Mouse (Mus musculus) frontal cortex, postnatal 25 days (tissue): ENCODE measurements at regions not wholly inside any gene's neighbourhood (a gene's known extent, or its start where the extent isn't known, plus 50 kb on each side); places are given as distances from the start of the nearest gene placed in this dataset.
"Not testable (repeated sequence)": the region's sequence is repeated elsewhere in the genome, so short reads cannot be mapped to it uniquely, and the experiment has no call there.

Source experiments
- DNase-seq, 2 experiments: peaks; one replicate each; pipeline ENCODE4 v3.0.0; 2022; ENCODE audit warnings: low spot score in 2 of 2

DNA sequence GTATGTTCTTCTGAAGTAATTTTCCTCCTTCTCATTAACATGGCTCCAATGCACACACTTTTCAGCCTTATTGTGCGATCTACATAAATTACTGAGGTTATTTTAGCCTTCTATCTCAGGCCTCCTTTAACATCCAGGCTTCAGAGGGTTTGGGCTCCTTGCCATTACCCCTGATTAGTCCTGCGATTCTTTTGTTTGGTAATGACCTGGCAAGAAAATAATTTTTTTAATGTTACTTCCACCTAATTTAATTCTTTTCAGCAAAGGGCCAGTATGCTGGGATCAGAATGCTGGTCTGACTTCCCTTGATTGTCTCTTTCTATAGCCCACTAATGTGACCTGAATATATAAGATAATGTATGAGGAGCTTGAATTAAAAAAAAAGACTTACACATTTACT, 739.4 kb downstream of the Tbl1xr1 start:
- DNase-seq = no peak

- DNase-seq = no peak
Observed at GRCm38 (mm10) chr3:22826485-22826884, 750.0 kb downstream of the Tbl1xr1 start.

DNA sequence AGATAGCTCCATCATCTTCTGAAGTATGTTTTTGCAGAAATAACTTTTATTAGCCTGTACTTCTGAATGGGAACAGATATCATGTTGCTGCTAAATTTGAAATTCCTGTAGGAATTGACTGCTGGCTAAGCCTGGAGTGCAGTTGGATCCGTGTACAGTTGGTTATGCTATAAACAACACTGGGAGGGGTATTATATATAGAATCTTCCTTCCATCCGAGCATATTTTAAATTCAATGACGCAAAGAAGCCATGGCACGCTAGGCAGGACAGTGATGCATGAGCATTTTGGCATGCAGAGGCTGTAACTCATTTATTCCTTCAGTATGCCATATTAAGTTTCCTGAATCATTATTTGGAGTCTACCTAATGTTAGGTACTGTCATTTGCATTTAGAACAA, 762.5 kb downstream of the Tbl1xr1 start:
- DNase-seq = no peak

DNA sequence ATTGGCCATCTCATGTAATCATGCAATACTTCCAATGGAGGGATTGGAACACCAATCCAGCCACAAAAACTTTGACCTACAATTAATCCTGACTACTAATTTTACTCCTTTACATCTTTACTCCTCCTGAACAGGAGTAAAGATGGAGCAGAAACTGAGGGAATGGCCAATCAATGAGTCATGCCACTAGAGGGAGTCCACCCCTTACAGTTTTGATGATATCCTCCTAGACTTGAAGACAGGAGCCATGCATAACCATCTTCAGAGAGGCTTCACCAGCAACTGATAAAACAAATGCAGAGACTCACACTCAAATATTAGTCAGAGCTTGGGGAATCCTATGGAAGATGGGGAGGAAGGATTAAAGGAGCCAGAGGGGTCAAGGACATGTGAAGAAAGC, 774.0 kb downstream of the Tbl1xr1 start:
- no peak for DNase-seq

- no peak for DNase-seq
Observed at GRCm38 (mm10) chr3:22863595-22863994, 787.1 kb downstream of the Tbl1xr1 start.

DNA sequence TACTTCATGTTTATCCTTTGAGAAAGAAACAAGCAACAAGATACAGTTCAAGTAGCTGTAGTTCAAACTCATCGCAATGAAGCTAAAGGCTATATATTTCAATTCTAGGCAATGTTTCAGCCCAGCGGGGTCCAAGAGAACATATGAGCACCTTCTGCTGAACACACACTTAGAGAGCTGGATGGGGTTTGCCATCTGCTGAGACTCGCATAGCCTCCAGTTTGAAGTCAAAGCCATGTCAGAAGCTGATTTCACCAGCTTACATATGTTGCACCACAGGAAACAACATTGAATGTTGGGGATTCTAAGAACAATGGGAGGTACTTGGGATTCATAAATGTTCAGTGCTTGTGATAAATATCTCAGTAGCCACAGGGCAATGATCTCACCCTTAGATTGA, 801.4 kb downstream of the Tbl1xr1 start:
- no peak for DNase-seq

DNA sequence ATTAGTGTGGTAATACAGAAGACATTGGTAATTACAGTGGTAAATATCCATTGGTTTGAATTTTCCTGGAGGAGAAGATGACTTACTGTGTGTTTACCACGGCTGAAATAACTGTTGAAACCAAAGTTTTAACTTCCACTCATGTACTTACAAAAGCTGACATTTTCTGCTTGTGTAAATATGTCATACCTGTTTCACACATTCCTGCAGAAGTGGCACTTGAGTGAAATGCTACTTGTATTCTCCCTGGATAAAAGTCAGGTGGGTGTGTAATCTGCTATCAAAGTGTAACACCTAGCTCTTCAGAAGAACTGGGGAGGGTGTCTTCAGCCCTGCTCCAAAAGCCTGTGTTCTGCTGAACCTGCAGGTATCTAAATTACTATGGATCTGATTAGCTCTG, 816.3 kb downstream of the Tbl1xr1 start:
- DNase-seq = no peak

- DNase-seq = no peak
Observed at GRCm38 (mm10) chr3:22897651-22898050, 821.2 kb downstream of the Tbl1xr1 start.

DNA sequence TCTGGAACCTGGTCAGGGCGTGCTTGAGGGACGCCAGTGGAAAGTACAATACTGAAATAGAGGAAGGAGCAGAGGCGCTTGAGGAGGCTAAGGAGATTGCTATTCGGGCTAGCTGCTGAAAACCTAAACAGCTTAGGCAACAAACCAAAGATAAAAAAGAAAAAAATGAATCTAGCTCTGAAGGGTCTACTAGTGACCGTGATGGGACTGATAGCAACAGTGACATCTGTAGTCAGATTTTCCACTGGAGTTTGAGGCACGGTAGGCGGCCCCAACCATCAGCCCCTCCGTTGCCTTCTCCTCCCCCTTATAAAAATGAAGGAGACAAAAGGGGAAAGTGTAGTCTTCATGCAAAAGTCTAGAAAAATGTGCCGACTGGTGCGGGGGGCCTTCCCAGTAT, 824.5 kb downstream of the Tbl1xr1 start:
- no peak for DNase-seq

DNA sequence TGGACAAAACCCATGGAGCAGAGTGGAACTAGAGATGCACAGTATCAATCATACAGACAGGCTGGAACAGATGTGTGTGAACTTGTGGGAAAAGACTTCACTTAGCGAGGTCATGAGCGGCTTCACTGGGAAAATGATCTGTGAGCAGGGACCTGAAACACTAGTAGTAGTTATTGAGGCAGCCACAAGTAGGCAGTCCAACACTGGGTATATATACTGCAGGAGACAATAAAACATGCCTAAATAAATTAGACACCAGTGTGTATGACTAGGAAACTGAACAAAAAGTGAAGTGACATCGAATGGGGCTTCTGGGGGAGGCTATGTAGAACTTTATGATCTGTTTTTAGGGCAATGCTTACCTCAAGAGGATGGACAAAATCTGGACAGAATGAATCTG, 852.5 kb downstream of the Tbl1xr1 start:
- DNase-seq = no peak

DNA sequence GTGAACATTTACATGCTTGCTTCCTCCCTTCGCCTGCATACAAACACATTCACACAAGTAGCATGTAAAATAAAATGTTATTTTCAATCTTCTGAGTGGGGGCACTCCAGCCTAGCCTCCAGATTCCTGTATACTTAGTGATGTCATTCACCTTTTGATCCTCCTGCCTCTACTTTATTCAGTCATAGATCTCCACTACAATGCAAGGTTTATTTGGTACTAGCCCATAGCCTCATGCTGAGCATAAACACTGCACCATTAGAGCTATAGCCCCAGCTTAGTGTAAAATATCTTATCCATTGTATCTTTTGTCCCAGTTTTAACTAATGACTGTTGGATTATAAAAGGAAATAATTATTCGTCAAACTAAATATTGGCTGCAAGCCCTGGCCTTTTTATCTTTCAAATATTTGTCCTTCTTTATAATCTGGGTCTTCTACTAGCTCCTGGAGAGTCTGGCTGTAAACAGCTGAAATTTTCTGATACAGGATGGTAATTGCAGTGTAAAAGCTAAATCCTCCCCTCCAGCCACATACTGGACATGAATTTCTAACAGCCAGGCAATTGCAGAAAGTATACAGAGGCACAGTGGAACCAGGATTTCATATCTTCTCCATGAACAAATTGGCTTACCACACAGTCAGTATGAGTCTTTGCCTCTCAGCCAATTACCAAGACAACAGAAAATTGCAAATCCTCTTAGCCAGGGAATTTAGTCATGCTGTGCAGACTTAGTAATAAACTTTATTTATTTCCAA, 853.5 kb downstream of the Tbl1xr1 start:
- no peak for DNase-seq

- DNase-seq = not testable (repeated sequence)
Observed at GRCm38 (mm10) chr3:22945646-22946045, 869.2 kb downstream of the Tbl1xr1 start.

DNA sequence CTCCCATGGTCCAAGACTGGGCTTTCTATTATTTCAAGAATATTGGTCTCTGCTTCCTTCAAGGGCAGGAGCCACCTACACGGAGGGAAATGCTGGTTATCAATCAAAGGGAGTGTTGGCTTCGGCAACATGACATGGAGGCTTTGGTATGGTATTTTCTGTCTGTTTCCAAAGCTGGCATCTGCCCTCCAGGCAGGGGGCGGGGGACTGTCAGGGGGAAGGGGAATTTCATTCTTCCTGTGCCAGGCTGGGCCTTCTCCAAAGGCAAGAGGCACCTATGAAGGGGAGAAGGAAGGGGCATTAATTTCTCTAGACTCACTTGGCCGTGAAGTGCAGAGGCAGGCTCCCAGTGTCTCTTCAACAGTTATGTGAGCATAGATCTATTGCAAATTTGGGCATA, 870.7 kb downstream of the Tbl1xr1 start:
- no peak for DNase-seq

DNA sequence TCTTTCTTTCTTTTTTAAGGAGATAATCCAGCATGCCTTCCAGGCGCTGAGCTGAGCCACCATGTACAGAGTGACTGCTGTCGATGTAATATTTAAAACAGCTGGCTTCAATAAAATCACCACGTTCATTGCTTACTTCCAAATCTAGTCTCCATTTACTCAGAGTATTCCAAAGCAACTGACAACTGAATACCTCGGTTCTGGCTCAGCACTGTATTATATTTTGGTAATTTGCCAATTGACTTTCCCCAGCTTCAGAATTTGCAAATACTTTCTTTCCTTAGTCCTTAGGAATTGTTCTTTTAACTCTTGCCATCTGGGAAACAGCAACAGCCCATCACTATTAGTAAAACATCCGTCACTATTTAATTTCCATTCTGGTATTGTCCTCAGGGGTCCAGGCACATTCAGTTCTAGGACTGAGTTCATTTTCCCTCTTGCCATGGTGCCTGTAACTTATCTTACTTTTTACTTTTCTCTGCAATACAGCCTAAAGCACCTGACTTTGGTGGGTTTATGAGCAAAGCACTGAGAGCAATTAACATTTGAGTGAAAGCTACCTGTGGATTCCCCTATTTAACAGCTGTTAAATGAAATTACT, 871.8 kb downstream of the Tbl1xr1 start:
- DNase-seq = no peak

- DNase-seq = no peak
Observed at GRCm38 (mm10) chr3:22957422-22957821, 881.0 kb downstream of the Tbl1xr1 start.

GRCm38 (mm10) chr3:22972681-22973080, 896.2 kb downstream of the Tbl1xr1 start:
- no peak for DNase-seq

DNA sequence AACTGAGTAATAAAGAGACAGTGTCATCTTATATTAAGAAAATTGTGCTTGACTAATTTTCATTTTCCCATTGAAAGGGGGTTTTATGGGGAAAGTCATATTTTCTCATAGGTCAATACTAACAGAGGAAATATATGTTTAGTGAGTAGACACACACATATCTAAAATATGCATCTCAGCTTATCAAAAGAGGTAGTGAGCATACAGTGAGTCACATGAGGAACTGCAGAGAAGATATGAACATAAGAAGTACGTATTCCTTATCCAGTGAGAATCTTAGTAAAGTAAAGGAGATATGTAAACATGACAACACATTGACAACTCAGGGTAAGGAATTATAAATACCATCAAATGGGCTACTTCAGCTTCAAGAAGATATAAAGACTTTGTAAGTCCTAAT, 900.3 kb downstream of the Tbl1xr1 start:
- DNase-seq = no peak

- no peak for DNase-seq
Observed at GRCm38 (mm10) chr3:22979896-22980890, 903.7 kb downstream of the Tbl1xr1 start.

GRCm38 (mm10) chr3:22982430-22982829, 906.0 kb downstream of the Tbl1xr1 start:
- DNase-seq = no peak

GRCm38 (mm10) chr3:22990136-22990820, 913.8 kb downstream of the Tbl1xr1 start:
- DNase-seq = no peak

GRCm38 (mm10) chr3:22995228-22995627, 918.8 kb downstream of the Tbl1xr1 start:
- no peak for DNase-seq

DNA sequence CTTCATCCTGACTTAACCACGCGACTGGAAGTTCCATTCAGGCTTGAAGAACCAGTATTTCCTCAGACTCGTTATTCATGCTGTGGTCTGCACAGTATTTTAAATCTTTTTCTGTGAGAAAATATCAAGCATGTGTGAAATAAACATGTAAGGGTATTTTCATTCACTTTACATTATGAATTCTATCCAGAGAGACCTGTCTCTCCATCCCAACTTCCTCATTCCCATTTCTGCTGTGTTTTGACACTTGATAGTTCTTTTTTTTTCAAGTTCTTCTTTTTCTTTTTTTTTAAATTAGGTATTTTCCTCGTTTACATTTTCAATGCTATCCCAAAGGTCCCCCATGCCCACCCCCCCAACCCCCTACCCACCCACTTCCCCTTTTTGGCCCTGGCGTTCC, 919.4 kb downstream of the Tbl1xr1 start:
- DNase-seq = no peak
